Mouse (Mus musculus) inflammation-experienced regulatory T-cells, adult 6 months (primary cell): ENCODE data around the gene Astn1. TPM values are rescaled to one million over a fixed set of nuclear protein-coding genes. Genes with fewer than 3 reads are reported as not detected.

Experiments
- ATAC-seq: one replicate; pipeline ENCODE4 v1.8.0; 2017
- polyA plus RNA-seq, 3 experiments: library from polyadenylated mRNA; unstranded; fragments of 100-300 nt; shearing (Covaris generic); gene quantifications; one replicate each; pipeline ENCODE4 v1.2.1; 2017

Astn1 gene
- polyA plus RNA-seq, 3 experiments from 2014 or later: not detected

DNA sequence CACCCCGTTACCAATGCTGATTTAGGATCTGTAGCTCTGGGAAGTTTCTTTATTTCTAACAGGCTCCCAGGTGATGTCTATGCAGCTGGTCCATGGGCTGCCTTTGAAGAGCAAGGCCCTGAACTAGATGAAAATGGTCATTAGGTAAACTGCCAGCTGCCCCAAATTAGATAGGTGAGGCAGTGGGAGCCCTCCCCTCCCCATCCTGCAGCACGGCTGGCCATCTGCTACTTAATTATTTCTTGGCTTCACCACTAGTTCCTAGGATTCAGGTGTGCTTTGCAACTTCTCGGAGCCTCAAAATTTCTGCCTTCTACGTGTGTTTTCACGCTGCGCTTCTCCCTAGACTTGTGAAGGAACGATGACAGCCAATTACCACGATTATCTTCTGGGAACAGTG is 59.4 kb downstream of the Astn1 start:
- no peak for ATAC-seq

DNA sequence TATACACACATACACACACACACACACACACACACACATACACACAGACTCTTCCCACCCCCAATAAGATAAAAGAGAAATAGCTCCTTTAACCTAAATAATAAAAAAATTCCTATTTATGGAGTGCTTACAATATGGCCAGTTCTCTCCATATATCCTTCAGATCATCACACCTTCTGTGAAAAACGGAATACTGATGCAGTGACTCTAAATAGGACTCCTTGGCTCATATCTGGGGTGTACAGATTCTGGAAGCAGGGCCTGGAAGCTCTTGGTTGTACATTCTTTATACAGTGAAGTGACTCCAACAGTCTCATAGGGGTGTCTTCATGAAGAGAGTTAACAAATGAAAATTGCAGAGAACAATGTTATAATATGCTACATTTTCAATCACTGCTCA is 60.7 kb downstream of the Astn1 start:
- ATAC-seq: no peak

DNA sequence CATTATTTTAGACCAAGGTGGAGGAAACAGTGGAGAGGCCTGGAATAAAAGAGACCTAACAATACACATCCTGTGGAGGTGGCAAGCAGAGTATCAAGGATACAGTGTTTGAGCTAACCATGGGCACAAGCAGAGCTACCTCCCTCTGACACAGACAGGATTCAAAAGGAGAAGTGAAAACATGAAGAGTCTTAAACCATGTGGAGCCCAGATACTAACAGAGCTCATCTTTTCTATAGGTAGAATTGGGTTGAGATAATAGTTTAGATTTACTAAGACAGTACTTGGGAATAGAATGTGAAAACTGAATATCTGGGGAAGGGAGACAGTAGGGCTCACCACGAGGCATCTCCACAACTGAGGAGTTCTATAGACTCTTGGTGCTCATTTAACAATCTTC is 84.0 kb downstream of the Astn1 start:
- no peak for ATAC-seq

DNA sequence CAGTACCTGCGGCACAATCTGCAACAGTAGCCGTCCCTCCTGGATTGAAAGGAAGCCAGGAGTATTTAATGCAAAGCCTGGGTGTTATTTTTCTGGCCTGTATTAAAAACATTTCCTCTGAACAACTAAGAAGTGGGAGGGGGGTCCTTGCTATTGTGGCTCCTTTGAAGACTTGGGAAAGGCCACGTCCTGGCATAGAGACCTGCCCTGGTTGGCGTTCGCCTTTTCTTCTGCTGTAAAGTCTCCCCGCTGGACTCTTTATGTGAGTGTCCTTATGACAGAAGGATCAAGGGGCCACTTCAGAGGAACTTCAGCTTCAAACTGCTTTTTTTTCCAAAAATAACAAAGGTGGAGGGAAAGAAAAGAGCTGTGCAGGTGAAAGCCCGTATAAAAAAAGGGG is 85.9 kb downstream of the Astn1 start:
- ATAC-seq: no peak

DNA sequence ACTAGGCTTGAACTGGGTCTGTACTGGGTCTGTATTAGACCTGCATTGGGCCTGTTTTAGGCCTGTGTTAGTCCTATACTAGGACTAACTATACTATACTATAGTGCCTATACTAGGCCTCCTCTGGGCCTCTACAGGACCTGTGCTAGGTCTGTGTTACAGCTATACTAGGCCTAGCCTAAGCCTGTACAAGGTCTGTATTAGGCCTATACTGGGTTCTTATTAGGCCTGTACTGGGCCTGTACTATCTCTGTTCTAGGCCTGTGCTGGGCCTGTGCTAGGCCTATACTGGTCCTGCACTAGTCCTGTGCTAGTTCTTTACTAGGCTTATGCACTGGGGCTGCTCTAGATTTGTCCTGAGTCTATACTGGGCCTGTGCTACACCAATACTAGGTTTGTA is 90.6 kb downstream of the Astn1 start:
- ATAC-seq: no peak

DNA sequence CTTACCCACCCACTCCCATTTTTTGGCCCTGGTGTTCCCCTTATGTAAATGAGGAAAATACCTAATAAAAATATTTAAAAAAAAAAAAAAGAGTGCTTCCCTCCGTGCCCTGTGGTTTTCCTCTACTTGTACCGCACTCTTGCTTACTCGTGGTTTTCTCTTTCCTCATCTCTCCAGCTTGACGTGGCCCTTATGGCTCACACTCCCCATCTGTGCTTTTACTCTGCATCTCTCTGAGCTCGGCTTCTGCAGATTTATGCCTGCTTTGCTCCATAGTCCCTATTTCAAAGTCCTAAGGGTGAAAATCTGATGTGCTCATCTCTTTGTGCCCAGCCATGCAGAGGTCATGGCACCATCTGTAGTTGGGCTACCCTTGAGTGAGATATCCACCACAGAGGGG is 91.5 kb downstream of the Astn1 start:
- no peak for ATAC-seq

DNA sequence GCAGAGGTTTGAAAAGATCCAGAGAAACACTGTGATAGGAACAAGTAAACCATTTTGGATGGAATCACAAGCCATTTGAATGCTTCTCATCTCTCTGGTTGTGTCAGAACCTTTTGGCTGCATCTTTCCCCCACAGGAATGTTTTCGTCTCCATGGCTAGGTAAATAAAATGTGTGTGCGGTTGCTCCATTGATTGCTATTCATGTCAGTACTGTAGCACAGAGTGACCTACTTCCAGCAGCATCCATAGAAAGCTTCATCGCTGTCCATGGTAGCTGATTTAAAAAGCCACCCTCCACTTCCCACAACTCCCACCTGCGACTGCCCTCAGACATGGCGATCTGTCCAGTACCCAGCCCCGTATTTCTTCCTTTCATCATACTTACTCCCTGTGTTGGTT is 101.9 kb downstream of the Astn1 start:
- ATAC-seq: no peak

DNA sequence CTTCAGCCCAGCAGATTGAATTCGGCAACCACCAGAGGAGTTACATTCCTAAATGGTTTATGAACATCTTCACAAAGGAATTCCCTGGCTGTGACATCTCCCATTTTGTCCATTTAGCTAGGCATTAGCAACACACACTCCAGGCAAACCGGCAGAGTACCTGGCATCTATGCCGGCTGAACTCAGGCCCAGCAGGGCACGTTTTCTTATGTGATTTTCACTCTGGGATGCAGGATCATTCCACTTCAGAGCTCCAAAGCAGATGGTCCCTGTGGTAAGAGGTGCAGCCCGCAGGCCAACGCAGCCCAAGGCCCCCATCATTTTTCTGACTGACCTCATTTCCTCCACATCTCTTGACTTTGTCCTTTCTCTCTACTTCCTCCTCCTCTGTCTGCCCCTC is 103.2 kb downstream of the Astn1 start:
- ATAC-seq: no peak

DNA sequence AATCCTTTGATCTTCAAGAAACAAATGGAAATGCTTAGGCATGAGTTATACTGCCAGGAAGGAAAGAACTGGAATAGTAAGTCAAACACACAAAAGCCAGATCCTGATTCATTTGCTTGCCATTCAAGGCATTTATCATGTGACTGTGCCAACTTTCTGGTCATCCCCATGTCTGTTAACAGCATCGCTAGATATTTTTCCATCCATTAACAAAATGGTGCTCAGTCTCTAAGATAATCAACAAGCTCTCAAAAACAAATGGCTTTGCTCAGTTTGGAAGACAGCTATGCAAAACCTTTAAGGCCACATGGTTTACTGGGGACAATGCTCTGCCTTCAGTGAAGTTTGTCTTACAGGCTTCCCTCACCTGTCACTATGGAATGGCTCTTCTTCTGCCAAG is 115.8 kb downstream of the Astn1 start:
- no peak for ATAC-seq

DNA sequence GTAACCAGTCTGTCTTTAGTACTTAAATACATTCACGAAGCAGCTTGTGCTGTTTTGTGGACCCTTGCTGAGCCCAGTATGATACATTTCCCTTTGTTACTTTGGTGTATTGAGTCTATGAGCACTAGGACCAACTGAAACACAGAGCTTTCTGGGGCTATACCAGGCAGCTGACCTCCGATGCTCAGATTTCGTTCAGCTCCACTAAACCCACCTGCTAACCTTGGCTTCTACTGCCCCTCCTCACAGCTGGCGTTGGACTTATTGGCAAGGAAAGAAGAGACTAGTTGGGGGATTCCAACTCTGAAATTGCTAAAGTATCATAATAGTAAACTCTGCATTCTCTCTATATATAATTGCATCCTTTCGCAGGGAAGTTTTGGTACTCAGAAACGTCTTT is 118.2 kb downstream of the Astn1 start:
- ATAC-seq: no peak

DNA sequence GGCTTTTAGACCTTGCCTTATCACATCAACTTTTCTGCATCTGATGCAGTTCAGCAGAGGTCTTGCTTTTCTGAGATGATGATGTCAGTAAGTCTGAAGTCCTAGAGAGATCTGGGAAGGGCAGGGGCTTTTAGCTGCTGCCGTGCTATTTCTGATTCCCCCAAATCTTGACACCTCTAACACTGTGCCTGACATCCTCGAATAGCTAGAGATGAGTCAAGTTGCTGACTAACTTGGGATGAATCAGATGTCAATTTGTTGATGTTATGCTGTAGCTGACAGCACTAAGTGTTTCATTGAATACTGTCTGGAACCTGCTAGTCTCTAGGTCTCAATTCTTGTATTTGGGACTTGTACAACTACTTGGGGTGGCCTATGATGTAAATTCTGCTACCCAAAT is 121.7 kb downstream of the Astn1 start:
- no peak for ATAC-seq

DNA sequence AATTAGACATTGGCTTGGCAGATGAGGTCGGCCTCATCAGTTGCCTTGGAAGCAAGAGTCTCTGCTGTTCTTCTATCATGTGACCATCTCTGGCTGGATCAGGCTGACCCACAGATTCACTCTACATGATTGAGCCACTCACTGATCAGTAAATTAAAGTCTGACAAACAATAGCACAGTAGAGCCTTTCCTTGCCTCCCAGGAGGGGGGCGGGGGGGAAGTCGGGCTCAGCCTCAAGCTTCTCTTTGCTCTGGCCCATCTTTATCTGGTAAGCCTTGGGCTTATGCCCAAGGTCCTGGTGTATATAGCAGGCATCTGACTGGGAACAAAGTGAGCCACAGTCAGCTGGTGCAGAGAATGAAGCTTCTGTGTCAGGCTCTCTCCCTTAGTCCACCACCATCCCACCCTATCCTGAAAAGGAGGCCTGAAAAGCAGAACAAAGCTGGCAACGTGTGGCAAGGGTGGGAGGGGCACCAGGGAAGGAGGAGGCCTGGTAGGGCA is 127.5 kb downstream of the Astn1 start:
- no peak for ATAC-seq

DNA sequence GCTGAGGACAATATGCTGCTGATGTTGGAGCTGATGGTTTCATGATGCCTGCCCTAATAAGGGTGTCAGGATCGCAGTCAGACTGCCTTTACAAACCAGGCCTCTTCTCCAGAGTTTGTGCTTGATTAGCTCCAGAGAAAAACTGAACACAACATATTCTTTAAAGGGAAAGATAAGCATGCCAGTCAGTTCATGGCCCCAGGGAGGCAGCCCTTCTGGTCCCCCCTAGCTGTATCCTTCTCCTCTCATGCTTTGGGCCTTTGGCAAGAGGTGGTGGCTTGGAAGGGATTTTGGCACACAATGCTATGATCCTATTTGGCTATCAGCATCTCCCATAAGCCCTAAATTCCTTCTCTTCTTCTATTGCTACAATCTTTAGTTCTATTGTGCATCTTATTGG is 128.1 kb downstream of the Astn1 start:
- no peak for ATAC-seq

DNA sequence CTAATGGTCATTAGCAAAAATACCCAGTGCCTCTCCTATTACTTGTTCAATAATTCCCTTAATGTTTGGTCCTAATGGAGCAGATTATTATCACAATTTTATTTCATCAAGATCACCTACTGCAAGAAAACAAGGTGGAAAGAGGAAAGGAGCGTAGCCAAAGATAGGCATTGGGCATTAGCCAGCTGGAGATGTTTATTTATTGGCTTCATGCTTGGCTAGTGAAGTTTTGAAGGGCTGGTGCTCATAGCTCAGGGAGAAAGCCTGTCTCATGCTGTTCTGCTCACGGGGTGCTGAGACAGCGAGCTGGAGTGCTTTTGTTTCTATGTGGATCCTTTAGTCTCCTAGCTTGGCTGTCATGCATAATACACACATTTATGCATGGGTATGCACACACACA is 131.2 kb downstream of the Astn1 start:
- ATAC-seq: no peak

DNA sequence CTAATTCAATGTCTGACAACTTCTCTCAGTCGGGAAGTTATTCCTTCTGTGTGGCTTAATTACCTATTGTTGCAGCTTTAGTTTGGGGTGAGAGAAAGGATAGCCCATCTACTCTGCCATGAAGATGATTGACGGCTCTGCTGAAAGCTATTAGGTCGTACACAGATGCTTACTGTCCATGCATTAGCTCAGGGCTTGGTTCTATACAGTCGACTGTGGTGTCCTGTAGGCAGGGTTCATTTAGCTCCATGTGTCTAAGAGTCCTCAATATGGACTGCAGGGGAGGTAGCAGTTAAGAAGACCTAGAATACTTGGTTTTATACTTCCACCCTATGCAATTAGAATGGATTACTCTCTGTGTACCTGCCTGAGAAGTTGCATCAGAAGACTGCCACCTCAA is 138.1 kb downstream of the Astn1 start:
- no peak for ATAC-seq

DNA sequence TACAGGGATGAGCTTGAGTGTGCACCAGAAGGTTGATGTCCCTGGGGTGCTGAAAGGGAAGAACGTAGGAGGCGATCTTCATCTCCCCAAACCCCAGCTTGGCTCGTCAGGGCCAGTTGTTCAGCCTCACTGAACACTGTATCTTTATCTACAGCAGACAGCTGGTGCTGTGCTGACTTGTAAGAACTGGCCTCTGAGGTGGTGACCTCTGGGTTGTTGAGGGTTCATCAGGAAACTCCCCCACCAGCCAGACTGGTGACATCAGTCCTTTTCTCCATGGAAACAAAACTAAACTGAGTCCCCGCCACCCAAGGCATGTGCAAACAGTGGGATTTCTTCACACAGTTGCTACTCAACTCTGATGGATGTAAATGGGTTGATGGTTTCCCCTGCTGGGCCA is 138.9 kb downstream of the Astn1 start:
- ATAC-seq: no peak

DNA sequence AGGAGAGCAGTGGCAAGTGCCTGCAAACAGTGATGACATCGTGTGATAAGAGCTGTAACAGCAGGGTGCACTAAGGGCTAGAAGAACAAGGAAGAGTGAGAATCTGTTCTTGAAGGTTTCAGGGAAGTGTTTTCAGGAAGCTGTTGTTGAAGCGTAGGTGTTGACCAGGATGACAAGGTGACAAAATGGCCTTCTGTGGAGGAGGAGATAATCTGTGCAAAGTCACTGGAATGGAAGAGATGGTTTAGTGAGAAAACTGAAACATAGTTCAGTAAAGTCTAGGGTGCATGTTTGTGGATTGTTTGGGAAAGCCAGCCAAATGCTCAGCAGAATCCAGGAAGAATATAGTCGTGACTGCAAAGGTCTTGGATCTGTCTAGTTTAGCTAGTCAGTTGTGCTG is 145.5 kb downstream of the Astn1 start:
- no peak for ATAC-seq

DNA sequence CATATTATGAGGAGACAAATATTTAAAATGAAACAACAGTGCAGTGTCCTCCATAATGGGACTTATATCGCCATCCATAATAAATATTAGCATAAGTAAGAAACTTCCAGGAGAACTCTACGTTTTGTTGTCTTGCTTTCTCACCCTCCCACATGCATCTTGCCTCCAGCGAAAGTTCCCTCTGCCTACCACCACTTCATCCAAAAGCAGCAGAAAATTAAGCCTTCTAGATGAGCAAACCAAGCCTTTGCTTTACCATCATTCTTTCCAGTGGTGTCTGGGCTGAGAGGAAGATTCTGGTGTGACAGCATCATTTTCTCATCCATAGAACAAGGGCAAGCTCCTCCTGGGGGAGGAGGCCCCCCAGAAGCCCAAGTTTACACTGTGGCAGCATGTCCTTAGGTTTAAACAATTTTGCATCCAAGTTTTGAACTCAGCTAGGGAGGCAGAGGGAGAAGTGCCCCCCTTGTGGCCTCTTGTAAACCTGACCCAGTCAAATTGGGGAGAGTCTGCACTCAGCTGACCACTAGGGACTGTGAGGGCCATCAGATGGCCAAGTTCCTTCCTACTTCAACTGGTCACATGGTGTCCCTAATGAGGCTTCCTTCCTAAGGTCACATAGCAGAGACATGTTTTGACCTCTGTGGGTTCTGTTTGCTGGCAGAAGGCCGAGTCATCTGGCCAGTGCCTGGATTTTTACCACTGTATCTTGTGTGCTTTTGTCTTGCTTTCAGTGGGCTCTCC is 147.2 kb downstream of the Astn1 start:
- ATAC-seq: no peak

DNA sequence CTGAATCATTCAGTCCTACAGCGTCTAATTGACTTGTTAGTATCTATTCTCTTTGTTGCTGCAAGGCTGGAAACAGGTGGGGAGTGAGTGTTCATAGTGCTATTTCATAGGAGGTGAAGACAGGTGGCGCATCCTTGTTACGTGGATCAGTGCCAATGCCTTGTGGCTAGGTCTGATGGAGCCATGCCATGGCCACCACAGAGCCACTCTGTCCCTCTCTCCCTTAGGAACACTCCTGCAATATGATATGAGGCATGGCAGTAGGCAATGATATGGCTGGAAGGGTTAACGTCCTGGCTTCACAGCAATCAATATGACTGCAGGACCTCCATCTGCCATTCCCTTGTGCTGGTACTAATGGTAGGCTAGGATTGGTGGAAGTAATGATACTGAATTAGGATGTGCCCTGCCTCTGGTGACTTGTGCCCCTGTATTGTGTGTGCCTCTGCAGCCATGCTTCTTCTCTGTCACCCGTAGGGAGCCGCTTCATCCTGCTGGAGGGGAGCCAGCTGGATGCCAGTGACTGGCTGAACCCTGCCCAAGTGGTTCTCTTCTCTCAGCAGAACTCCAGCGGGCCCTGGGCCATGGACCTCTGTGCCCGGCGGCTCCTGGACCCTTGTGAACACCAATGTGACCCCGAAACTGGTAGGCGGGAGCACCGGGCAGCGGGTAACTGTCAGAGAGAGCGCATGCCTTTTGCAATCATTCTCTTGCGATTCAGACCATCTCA is 148.6 kb downstream of the Astn1 start:
- no peak for ATAC-seq

DNA sequence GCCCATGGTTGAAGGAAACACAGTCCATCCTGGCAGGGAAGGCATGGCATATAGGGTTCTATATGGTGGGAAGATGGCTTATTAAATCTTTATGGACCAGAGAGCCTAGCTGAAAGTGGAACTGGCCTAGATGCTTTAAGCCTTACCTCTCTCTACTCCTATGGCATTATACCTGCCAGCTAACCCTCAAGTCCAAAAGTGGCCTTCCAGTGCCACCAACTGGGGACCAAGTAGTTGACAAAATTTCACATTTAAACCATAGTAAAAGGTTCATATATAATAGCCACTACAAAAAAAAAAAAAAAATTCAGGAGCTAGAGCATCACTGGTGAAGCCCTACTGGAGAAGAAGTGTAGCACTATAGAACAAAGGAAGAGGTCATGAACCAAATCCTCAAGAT is 150.0 kb downstream of the Astn1 start:
- ATAC-seq: no peak

DNA sequence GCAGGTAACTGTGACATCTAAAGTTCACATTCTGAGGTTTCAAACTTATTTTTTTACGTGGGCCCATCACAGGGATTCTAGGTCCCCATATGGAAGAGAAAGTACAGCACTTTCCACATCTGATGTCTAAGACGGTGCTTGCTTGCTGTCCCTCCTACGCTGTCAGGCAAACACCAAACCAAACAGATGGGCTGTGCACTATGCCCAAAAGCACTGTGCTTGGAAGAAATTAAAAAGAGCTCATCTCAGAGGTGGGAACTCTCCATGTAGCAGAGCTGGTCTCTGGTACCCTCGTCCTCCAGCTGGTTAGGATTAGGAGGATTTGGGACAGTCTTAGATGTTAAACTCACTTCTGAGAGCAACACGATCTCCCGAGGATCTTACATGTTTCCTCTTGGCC is 150.6 kb downstream of the Astn1 start:
- ATAC-seq: no peak

DNA sequence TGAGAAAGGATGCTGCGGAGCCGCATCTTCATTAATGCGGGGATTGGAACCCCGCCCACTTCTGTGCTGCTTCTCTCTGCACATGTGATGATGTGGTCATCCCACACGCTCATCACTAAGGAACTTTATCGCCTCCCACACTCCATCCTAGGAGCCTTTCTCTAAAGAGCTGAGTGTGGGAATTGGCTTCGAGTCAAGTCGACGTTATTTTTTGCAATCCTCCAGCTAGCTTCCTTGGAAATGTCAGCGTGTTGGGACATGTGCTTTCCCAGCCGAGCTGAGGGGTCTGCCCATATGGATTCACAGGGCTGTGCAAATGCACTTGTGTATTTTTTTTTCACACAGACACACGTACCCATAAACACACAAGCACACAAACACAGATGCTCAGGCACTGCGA is 151.5 kb downstream of the Astn1 start:
- ATAC-seq: no peak

DNA sequence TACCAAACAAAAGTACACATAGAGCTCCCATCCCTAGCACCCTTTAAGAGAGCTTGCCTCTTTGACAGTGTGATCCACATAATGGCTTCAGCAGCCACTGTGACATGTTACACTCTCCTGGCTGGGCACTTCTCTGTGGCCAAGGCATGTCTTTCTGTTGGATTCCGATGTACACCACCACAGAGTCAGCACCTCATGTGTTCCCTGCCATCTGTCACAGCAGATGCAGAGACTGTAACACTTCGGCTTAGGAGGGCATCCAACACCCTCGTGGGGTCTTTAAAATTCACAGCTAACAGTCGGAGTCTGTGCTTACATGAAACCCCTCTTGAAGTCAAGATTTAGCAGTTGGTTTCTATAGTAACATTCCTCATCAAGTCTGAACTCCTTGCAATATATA is 154.5 kb downstream of the Astn1 start:
- no peak for ATAC-seq

DNA sequence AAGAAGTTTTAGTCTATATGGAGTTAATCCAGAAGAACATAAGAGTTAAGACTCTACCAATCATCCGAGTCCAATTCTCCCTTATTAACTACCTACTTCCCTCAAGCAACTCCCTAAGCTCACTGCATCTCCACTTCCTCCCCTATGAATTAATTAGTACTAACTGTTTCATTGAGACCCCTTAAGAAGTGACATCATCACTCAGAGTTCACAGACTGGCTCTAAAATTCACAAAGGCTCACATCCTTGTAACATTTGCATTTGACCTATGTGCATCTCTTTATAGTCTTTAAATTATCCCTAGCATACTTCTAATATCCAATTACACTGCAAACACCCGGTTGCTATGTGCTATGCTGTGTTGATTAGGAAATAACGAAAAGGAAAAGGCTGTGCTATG is 174.1 kb downstream of the Astn1 start:
- ATAC-seq: no peak

DNA sequence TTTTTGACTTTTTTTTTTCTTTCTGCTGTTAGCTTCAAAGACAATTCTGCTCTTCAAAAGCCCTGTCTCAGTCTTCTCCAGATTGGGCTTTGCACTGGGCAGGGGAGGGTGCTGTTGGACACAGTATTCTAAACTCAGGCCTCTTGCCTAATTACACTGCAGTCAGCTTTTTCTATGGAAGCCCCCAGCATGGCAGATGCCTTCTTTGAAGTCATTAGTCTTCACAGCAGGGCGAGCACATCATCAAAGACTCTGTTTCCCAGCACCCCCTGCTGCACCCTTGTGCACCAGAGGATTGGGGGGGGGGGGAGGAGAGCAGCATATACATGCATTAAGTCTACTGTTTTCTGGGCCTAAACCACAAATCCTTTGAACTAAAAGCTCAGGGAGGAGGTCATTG is 174.8 kb downstream of the Astn1 start:
- ATAC-seq: no peak
